Mouse (Mus musculus) embryo, embryonic 11.5 days (tissue): Measurements from ENCODE around the gene N4bp3.
"Not testable (repeated sequence)": the region's sequence is repeated elsewhere in the genome, so short reads cannot be mapped to it uniquely, and the experiment has no call there.

Experiments
- DNase-seq: peaks from one replicate; pipeline ENCODE4 v3.0.0-alpha.2; 2012; ENCODE audit warnings: low read depth, low spot score

Gene N4bp3

DNA sequence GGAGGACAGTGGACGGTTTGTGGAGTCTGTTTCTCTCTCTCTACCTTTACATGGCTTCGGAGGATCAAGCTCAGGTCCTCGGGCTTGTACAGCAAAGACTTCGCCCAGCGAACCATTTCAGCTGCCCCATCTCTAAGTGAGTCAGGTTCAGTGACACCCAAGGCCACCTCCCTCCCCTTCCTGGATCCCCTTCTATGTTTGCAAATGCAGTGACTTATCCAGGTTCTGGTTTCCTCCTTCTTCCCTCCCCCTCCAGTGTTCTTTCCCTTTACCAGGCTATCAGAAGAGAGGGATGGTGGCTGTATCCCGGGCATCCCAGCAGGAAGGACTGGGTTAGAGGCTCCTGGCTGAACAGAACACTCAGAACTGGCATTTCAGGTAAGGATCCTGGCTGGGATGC is 3.1 kb upstream of the N4bp3 start:
- DNase-seq = no peak

DNA sequence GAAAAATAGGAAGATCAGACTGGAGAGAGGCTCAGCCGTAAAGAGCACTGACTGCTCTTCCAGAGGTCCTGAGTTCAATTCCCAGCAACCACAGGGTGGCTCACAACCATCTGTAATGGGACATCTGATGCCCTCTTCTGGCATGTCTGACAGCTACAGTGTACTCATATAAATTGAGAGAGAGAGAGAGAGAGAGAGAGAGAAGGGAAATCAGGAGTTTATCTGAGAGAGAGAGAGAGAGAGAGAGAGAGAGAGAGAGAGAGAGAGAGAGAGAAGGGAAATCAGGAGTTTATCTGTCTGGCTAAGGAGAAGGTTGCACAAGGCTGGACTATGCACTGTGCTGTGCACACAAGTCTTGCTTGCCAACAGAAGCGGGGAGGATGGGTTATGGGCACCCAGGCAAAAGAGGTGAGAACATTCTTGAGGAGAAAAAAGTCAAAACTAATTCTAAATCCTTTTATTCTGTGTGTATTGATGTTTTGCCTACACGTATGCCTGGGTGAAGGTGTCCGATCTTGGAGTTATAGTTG is 2.3 kb upstream of the N4bp3 start:
- DNase-seq = no peak

- DNase-seq = no peak
Measured at GRCm38 (mm10) chr11:51650261-51650660, 381 bp downstream of the N4bp3 start.

DNA sequence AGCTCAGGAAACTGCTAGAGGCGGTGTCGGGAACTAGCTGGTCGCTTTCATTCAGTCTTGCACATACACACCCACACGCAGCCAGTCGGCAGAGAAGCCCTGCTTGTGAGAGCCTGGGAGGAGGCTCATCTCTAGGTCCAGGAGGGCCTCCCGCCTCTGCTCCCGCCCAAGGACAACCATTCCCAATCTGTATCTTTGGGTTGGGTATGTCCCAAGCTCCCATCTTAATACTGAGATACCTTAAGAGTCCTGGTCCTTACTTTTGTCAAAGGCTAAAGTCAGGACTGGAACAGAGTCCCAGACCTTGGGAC is 798 bp downstream of the N4bp3 start:
- DNase-seq = no peak

DNA sequence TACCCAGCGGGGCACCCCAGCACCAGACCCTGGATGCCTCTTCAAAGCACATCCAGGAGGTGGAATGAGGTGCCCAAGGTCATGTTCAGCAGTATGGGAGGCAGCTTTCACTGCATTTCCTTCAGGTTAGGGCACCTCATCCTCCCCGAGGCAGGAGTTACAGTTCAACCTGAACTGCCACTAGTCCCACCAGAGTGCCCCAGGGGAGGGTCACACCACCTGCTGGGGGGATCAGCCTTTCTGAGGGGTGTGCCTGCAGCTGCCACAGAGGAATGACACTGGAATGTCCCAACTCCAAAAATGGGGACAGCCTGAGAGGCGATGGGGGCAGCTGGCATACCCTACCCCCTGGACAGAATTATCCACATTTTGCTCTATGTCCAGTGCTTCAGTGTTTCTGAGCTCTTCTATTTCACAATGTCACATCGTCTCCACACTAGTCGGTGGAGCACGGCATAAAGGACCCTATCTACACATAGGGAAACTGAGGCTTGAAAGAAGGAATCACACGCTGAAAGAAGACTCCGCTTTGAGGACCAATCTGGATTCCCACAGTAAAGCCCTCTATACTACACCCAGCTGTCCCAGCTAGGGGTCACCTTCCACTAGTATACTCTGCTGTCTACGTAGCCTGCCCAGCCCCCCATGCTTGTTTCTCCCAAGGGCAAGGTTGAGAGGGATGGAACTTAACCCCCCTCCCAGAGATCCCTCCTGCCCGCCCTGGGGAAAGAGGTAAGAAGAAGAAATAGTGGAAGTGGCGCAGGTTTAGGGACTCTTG is 1.3 kb downstream of the N4bp3 start:
- DNase-seq = no peak

- DNase-seq = peak; percentile 40
Measured at GRCm38 (mm10) chr11:51648566-51648965, 2.1 kb downstream of the N4bp3 start.

DNA sequence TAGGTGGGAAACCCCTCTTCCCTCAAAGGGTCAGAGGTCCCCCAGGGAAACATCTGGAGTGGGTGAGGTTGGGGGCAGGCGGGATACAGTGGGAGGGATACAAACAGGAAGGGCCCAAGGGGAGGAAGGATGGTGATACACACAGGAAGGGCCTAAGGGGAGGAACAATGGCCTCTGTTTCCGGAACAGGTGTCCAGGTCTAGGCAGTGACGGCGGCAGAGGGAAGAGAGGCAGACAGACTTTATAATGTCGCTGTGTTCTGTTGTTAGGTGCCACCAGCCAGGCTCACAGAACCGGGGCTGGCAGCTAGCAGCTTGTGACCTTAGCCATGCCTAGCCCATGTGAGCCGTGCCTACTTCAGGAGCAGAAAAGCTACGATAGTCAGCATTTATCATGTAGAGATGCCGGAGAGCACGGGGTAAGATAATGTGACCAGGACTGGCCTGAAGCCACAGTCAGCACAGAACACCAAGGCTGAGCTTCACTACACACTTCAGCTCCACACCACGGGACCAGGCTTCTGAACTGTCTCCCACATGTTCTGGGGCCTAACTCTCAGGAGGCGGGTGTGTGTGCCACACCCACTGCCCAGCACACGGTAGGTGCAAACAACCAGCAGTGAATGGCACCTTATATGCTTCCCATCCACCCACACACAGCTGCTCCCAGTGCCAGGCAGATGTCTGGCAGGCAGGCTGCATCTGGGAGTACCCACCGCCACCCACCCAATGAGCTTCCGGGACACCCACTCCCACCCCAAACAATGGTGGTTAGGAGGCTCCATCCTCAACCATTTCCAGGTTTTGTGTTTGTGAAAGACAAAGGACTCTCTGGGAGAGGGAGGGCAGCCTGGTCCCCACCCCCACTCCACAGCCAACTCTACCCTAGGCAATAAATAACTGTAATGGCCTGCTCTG is 3.6 kb downstream of the N4bp3 start:
- no peak for DNase-seq

GRCm38 (mm10) chr11:51646245-51646644 is 4.4 kb downstream of the N4bp3 start:
- no peak for DNase-seq

GRCm38 (mm10) chr11:51645293-51645692 is 5.3 kb downstream of the N4bp3 start:
- DNase-seq = no peak

- no peak for DNase-seq
Measured at GRCm38 (mm10) chr11:51644217-51644616, 6.4 kb downstream of the N4bp3 start.

- no peak for DNase-seq
Measured at GRCm38 (mm10) chr11:51643761-51644160, 6.9 kb downstream of the N4bp3 start.

DNA sequence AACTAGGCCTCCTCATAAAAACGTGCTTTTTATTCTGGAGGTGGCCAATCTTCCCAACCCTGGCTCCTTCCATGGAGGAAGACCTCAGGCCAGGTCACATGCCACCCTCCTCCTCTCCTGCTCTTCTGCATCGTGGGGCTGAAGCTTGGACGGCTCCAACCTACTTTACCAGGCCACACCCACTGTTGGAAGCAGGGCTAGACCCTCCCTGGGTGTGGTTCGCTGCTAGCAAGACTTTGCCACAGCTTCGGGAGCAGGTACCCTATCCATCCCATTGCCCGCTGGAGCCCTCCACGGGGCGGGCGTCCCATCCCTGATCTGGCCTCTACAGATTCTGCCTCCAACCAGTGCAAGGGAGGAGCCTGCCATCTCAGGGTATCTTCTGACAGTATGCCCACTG is 7.4 kb downstream of the N4bp3 start:
- DNase-seq = no peak

GRCm38 (mm10) chr11:51640748-51641147 is 9.9 kb downstream of the N4bp3 start:
- DNase-seq = no peak

DNA sequence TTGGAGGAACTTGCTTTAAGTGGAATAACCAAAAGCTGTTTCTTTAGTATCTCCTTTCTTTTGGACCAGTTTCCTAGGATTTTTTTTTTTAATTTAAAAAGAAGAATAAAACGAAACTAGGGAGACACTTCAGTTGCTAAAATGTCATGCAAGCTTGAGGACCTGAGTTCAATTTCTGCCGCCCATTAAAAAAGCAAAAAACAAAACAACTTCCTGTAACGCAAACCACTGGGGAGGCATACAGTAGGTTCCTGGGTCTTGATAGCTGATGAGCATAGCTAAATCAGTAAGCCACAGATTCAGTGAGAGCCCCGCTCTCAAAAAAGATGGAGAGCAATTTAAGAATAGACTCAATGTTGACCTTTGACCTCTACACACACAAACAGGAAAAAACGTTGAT is 12.1 kb downstream of the N4bp3 start:
- no peak for DNase-seq

GRCm38 (mm10) chr11:51637971-51638414 is 12.6 kb downstream of the N4bp3 start:
- DNase-seq = peak; percentile 43

DNA sequence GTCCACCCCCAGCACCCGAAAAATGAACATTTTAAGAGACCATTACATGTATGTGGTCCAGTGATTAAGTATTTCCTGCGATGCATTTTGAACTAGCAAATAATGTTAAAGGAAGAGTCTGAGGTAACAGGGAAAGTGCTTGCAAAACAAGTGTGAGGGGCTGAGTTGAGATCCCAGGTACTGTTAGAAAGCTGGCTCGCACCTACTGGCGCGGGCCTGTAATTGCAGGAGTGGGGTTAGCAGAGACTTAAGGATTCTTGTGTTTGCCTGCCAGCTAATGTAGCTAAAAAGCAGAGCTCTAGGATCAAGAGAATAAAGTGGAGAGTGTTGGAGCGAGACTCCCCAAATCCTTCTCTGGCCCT is 14.3 kb downstream of the N4bp3 start:
- peak; percentile 67 for DNase-seq

GRCm38 (mm10) chr11:51635525-51636322 is 14.9 kb downstream of the N4bp3 start, which contains the start of gene Rmnd5b:
Gene Rmnd5b (minus strand): TSS chr11:51635896.
- peak; percentile 63 for DNase-seq

- DNase-seq = no peak
Measured at GRCm38 (mm10) chr11:51635127-51635524, 15.5 kb downstream of the N4bp3 start.

DNA sequence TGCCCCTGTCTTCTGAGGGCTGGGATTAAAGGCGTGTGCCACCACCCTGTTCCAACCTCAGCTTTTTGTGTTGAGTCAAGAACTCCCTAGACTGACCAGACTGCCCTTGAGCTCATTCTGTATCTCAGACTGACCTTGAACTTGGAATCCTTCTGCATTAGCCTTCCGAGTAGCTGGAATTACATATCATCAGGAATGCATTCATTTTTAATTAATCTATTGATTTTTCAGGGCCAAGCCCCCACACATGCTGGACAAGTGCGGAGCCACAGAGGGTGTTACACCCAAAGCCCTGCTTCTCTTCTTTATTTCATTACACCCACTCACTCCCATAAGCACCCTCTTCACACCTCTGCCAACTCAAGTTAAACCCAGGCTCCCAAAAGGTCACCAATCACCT is 16.9 kb downstream of the N4bp3 start:
- no peak for DNase-seq

- not testable (repeated sequence) for DNase-seq
Measured at GRCm38 (mm10) chr11:51633200-51633599, 17.4 kb downstream of the N4bp3 start.

- DNase-seq = no peak
Measured at GRCm38 (mm10) chr11:51632130-51632753, 18.4 kb downstream of the N4bp3 start.
